Mouse (Mus musculus) liver, postnatal 0 days (tissue): ENCODE measurements at regions not wholly inside any gene's neighbourhood (a gene's known extent, or its start where the extent isn't known, plus 50 kb on each side); places are given as distances from the start of the nearest gene placed in this dataset.

Experiments
- CTCF ChIP-seq: sonication (generic); IDR thresholded peaks from 2 replicates; pipeline ENCODE4 v1.5.1; 2016; ENCODE audit warnings: antibody characterized with exemption, low read depth
- EP300 ChIP-seq: IDR thresholded peaks from 2 replicates; pipeline ENCODE4 v1.6.1; 2016; ENCODE audit warnings: antibody characterized with exemption, low read depth, mild to moderate bottlenecking

- TF ChIP-seq EP300 (no peak), CTCF (no peak)
These were observed 290.8 kb downstream of the Rpl36a-ps1 start for GRCm38 (mm10) chr14:98703289-98703688.
